ENCODE assay signal across 8 mouse cellular contexts in the genomic region with DNA sequence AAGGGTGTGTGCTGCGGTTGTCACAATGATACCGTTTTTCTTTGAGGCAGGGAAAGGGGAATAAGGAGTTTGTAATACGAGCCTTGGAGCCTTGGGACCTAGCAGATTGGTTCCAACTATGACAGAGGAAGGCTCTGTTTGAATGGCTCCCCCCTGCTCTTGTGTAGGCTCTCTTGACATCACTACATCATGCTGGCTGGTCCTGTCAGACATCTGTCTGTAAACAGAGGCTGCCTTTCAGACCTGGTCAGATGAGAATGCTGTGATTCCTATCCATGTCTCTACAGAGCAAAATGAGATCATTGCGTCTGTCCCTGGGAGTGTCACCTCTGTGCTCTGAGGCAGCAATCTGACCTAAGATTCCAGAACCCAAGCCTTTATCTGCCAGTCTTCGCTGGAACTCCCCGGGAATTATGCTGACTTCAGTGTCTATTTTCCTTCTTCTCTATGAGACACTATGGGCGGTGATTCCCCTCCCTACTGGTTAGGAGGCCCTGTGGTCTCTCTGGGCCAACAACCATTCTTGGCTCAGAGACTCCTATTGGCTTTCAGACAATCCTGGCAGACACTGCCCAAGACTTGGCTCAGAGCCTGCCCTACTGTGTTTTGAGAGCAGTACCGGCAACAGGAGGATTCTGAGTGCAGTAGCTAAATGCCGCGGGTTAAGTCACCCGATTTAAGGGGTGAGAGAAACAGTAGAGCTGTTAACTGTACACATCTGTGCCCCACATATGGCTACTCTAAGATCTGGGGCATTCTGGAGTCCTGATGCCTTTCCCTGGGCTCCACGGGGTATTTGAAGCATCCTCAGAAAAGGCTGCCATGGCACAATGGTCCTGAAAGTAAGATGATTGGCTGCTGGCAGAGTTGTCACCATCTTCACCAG.
A peak's percentile ranks its signal among the peaks of the same experiment; 100 is the strongest.
DNase-seq lines count a peak whose midpoint lies in the region; ATAC-seq lines count a peak whose summit lies in the region.

No protein-coding gene starts in this region.

- no peak overlapping the region for H3K9ac ChIP-seq in hindbrain, embryonic 12.5 days

- no peaks in the 10 kb centered on the region for H3K9me3 ChIP-seq in hindbrain, embryonic 12.5 days (replicated peaks)

- peak; percentile 28 for DNase-seq in 3134 (ENCODE audit: extremely low read depth, insufficient read length, low spot score)
- peak; percentile 84 for DNase-seq in adrenal gland, postnatal 14 days
- DNase-seq in frontal cortex, adult 2 months (ENCODE audit: extremely low spot score in 1 of 2, low spot score in 1 of 2), result peak; percentile 43 to 76
- peak; percentile 32 to 46 for DNase-seq in left cerebral cortex, postnatal 36 days (ENCODE audit: low spot score in 2 of 2)
- peak; percentile 52 for DNase-seq in retina, postnatal 1 day
- DNase-seq in embryo, embryonic 10 days (ENCODE audit: low spot score), result no peak
- DNase-seq in T-cell, adult 2 months (ENCODE audit: low spot score), result no peak

- intact Hi-C loops in left cerebral cortex, postnatal 36 days (cut with DNase I), result no loop called here

- peak; percentile 53; the same call in 1 of the 2 replicates for ATAC-seq in hindbrain, embryonic 12.5 days (ENCODE audit: low FRiP score)

- H3K4me1 ChIP-seq in hindbrain, embryonic 12.5 days, result peaks cover 20% of the 10 kb centered on the region

- H3K4me3 ChIP-seq in hindbrain, embryonic 12.5 days, result no peak overlapping the region

- no peaks in the 10 kb centered on the region for H3K27me3 ChIP-seq in hindbrain, embryonic 12.5 days

- H3K27ac ChIP-seq in hindbrain, embryonic 12.5 days, result peak overlapping the region; percentile 40; the same call in 1 of the 2 replicates

- no peak overlapping the region for H3K4me2 ChIP-seq in hindbrain, embryonic 12.5 days (replicated peaks)

- WGBS in hindbrain, embryonic 12.5 days, result 73% methylated on average over 12 of the region's 12 CpGs

- no peaks in the 10 kb centered on the region for H3K36me3 ChIP-seq in hindbrain, embryonic 12.5 days

Comparison
In these comparisons a context has a peak if more than half of its experiments do, and no peak if none do; other contexts are left out.
1. DNase-seq: peak in 3134 (single experiment), adrenal gland, postnatal 14 days (single experiment), frontal cortex, adult 2 months (2 of 2), left cerebral cortex, postnatal 36 days (2 of 2) and retina, postnatal 1 day (single experiment); none in embryo, embryonic 10 days (single experiment) and T-cell, adult 2 months (single experiment).